Mouse (Mus musculus): ENCODE data around the gene Bub3. TPM values are rescaled to one million over a fixed set of nuclear protein-coding genes. Genes with fewer than 3 reads are reported as not detected.
A peak's percentile ranks its signal among the peaks of the same experiment; 100 is the strongest.

Gene Bub3
- polyA plus RNA-seq, 1 experiment from 2014 or later: 192 TPM

- H3K36me3 ChIP-seq: peaks cover 29% of the 10 kb centered on the region
- H3K27me3 ChIP-seq: peaks cover 4% of the 10 kb centered on the region; the same call in 1 of the 2 replicates
- WGBS: 79% methylated on average over 6 of the region's 6 CpGs
- H3K9me3 ChIP-seq: no peaks in the 10 kb centered on the region
- no peak overlapping the region for H3K4me2 ChIP-seq (replicated peaks)
- H3K27ac ChIP-seq (replicated peaks): no peak overlapping the region
- H3K4me3 ChIP-seq: no peak overlapping the region
- no peak overlapping the region for H3K9ac ChIP-seq (replicated peaks)
- H3K4me1 ChIP-seq: no peaks in the 10 kb centered on the region
- ATAC-seq (replicated peaks): no peak
Measured at GRCm38 (mm10) chr7:131575246-131575645, 15.2 kb downstream of the Bub3 start.

GRCm38 (mm10) chr7:131582178-131582577 is 22.2 kb downstream of the Bub3 start:
- 78% methylated on average over 9 of the region's 9 CpGs for WGBS
- Histone ChIP-seq H3K4me3 (no peak overlapping the region), H3K9ac (replicated peaks) (no peak overlapping the region), H3K9me3 (no peaks in the 10 kb centered on the region), H3K4me1 (no peaks in the 10 kb centered on the region), H3K27ac (replicated peaks) (no peak overlapping the region), H3K36me3 (no peaks in the 10 kb centered on the region), H3K27me3 (peaks cover 14% of the 10 kb centered on the region; the same call in 1 of the 2 replicates), H3K4me2 (replicated peaks) (no peak overlapping the region)
- no peak for ATAC-seq (replicated peaks)

GRCm38 (mm10) chr7:131585551-131585950 is 25.5 kb downstream of the Bub3 start:
- WGBS: 40% methylated on average over 5 of the region's 5 CpGs
- no peak for ATAC-seq (replicated peaks)
- H3K4me2 ChIP-seq (replicated peaks): no peak overlapping the region

GRCm38 (mm10) chr7:131597779-131598482 is 37.9 kb downstream of the Bub3 start:
- WGBS: 4% methylated on average over 12 of the region's 12 CpGs
- H3K27me3 ChIP-seq: peaks cover 59% of the 10 kb centered on the region
- H3K27ac ChIP-seq (replicated peaks): no peak overlapping the region
- H3K4me1 ChIP-seq: peaks cover 19% of the 10 kb centered on the region
- H3K9ac ChIP-seq (replicated peaks): no peak overlapping the region
- peak overlapping the region; percentile 19 for H3K4me2 ChIP-seq (replicated peaks)
- ATAC-seq (replicated peaks): peak; percentile 76; the same call in 1 of the 2 replicates
- no peaks in the 10 kb centered on the region for H3K36me3 ChIP-seq
- H3K4me3 ChIP-seq: no peak overlapping the region
- no peaks in the 10 kb centered on the region for H3K9me3 ChIP-seq

More at GRCm38 (mm10) chr7:131585551-131585950, 25.5 kb downstream of the Bub3 start:
- no peak overlapping the region for H3K9ac ChIP-seq (replicated peaks)
- H3K27ac ChIP-seq (replicated peaks): no peak overlapping the region
- no peaks in the 10 kb centered on the region for H3K4me1 ChIP-seq
- no peak overlapping the region for H3K4me3 ChIP-seq
- peaks cover 17% of the 10 kb centered on the region; the same call in 1 of the 2 replicates for H3K27me3 ChIP-seq
- no peaks in the 10 kb centered on the region for H3K36me3 ChIP-seq
- no peaks in the 10 kb centered on the region for H3K9me3 ChIP-seq

GRCm38 (mm10) chr7:131598483-131598824 is 38.4 kb downstream of the Bub3 start:
- H3K27me3 ChIP-seq: peaks cover 55% of the 10 kb centered on the region
- no peaks in the 10 kb centered on the region for H3K36me3 ChIP-seq
- WGBS: 2% methylated on average over 5 of the region's 5 CpGs
- H3K4me1 ChIP-seq: peaks cover 19% of the 10 kb centered on the region
- no peak overlapping the region for H3K27ac ChIP-seq (replicated peaks)
- ATAC-seq (replicated peaks): peak; percentile 51; the same call in 1 of the 2 replicates
- H3K9ac ChIP-seq (replicated peaks): no peak overlapping the region
- H3K4me3 ChIP-seq: no peak overlapping the region
- H3K9me3 ChIP-seq: no peaks in the 10 kb centered on the region
- H3K4me2 ChIP-seq (replicated peaks): peak overlapping the region; percentile 19

GRCm38 (mm10) chr7:131602106-131602505 is 42.1 kb downstream of the Bub3 start:
- WGBS: 59% methylated on average over 7 of the region's 7 CpGs
- Histone ChIP-seq H3K27me3 (peaks cover 50% of the 10 kb centered on the region), H3K4me3 (no peak overlapping the region), H3K36me3 (no peaks in the 10 kb centered on the region), H3K4me2 (replicated peaks) (no peak overlapping the region), H3K9ac (replicated peaks) (no peak overlapping the region), H3K9me3 (no peaks in the 10 kb centered on the region), H3K4me1 (peaks cover 19% of the 10 kb centered on the region), H3K27ac (replicated peaks) (no peak overlapping the region)
- no peak for ATAC-seq (replicated peaks)

- Histone ChIP-seq H3K36me3 (no peaks in the 10 kb centered on the region), H3K4me3 (no peak overlapping the region), H3K9me3 (no peaks in the 10 kb centered on the region), H3K4me1 (peaks cover 13% of the 10 kb centered on the region), H3K4me2 (replicated peaks) (no peak overlapping the region), H3K27me3 (peaks cover 47% of the 10 kb centered on the region), H3K9ac (replicated peaks) (no peak overlapping the region), H3K27ac (replicated peaks) (no peak overlapping the region)
- ATAC-seq (replicated peaks): no peak
- WGBS: under 1% methylated on average over 8 of the region's 11 CpGs
Measured at GRCm38 (mm10) chr7:131603186-131603585, 43.2 kb downstream of the Bub3 start.

- Histone ChIP-seq H3K4me3 (no peak overlapping the region), H3K36me3 (no peaks in the 10 kb centered on the region), H3K27me3 (peaks cover 45% of the 10 kb centered on the region), H3K27ac (replicated peaks) (no peak overlapping the region), H3K4me2 (replicated peaks) (no peak overlapping the region), H3K4me1 (0 out of 2 replicates have a peak, but pooled peaks cover 5% of the 10 kb centered on the region), H3K9me3 (no peaks in the 10 kb centered on the region), H3K9ac (replicated peaks) (no peak overlapping the region)
- WGBS: 94% methylated on average over 10 of the region's 10 CpGs
- ATAC-seq (replicated peaks): no peak
Measured at GRCm38 (mm10) chr7:131604946-131605345, 44.9 kb downstream of the Bub3 start.

- peaks cover 39% of the 10 kb centered on the region for H3K27me3 ChIP-seq
- 0 out of 2 replicates have a peak, but pooled peaks cover 5% of the 10 kb centered on the region for H3K4me1 ChIP-seq
- H3K4me2 ChIP-seq (replicated peaks): no peak overlapping the region
- 71% methylated on average over 4 of the region's 4 CpGs for WGBS
- H3K9me3 ChIP-seq: no peaks in the 10 kb centered on the region
- no peak overlapping the region for H3K27ac ChIP-seq (replicated peaks)
- no peak overlapping the region for H3K4me3 ChIP-seq
- no peak overlapping the region for H3K9ac ChIP-seq (replicated peaks)
- H3K36me3 ChIP-seq: no peaks in the 10 kb centered on the region
- no peak for ATAC-seq (replicated peaks)
Measured at GRCm38 (mm10) chr7:131605481-131605880, 45.5 kb downstream of the Bub3 start.

- 95% methylated on average over 6 of the region's 6 CpGs for WGBS
- H3K27me3 ChIP-seq: peaks cover 28% of the 10 kb centered on the region
Measured at GRCm38 (mm10) chr7:131608049-131608448, 48.0 kb downstream of the Bub3 start.

GRCm38 (mm10) chr7:131609677-131610076 is 49.7 kb downstream of the Bub3 start:
- no peak for ATAC-seq (replicated peaks)
- H3K4me3 ChIP-seq: no peak overlapping the region
- H3K4me2 ChIP-seq (replicated peaks): no peak overlapping the region
- H3K27me3 ChIP-seq: peaks cover 18% of the 10 kb centered on the region
- H3K9me3 ChIP-seq: no peaks in the 10 kb centered on the region
- WGBS: 47% methylated on average over 7 of the region's 7 CpGs
- H3K27ac ChIP-seq (replicated peaks): no peak overlapping the region
- no peaks in the 10 kb centered on the region for H3K4me1 ChIP-seq
- no peaks in the 10 kb centered on the region for H3K36me3 ChIP-seq
- no peak overlapping the region for H3K9ac ChIP-seq (replicated peaks)

More at GRCm38 (mm10) chr7:131608049-131608448, 48.0 kb downstream of the Bub3 start:
- Histone ChIP-seq H3K9me3 (no peaks in the 10 kb centered on the region), H3K36me3 (no peaks in the 10 kb centered on the region), H3K9ac (replicated peaks) (no peak overlapping the region), H3K4me2 (replicated peaks) (no peak overlapping the region), H3K27ac (replicated peaks) (no peak overlapping the region), H3K4me1 (no peaks in the 10 kb centered on the region), H3K4me3 (no peak overlapping the region)
- no peak for ATAC-seq (replicated peaks)
